Mouse (Mus musculus): ENCODE measurements at regions not wholly inside any gene's neighbourhood (a gene's known extent, or its start where the extent isn't known, plus 50 kb on each side); places are given as distances from the start of the nearest gene placed in this dataset.

DNA sequence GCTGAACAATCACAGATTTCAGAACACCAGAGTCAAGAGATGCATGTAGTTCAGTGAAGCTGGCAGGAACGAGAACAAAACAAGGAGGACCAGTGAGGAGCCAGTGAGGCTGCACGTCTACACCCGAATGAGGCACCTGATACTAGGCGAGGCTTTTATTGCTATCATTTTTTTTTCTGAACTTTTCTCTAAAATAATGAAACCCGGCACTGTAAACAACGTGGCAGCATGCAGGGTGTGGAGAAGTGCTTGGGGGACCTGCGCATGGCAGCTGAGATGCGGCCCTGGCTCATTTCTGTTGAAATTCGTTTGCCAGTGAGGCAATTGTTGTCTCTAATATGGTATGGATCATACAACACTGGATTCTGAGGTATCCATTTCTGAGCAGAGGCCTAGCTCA is 271.4 kb downstream of the Meis1 start:
- TF ChIP-seq POLR2A (IDR thresholded peaks at IDR 0.05; ENCODE audit: low read depth, low read length), result no peak
- no peak for TF ChIP-seq CTCF (IDR thresholded peaks at IDR 0.05; ENCODE audit: extremely low read depth, insufficient read length, insufficient replicate concordance, low read depth, low read length)
